Mouse (Mus musculus) c-Kit-negative CD71-positive TER-119-positive erythroid progenitor cells, embryonic 14.5 days (primary cell): ENCODE measurements around the gene Olfr452.

ENCODE experiments used
- DNase-seq: peaks from one replicate; pipeline ENCODE4 v3.0.0-alpha.2; 2013; ENCODE audit warnings: low read depth, low spot score

Gene Olfr452

DNA sequence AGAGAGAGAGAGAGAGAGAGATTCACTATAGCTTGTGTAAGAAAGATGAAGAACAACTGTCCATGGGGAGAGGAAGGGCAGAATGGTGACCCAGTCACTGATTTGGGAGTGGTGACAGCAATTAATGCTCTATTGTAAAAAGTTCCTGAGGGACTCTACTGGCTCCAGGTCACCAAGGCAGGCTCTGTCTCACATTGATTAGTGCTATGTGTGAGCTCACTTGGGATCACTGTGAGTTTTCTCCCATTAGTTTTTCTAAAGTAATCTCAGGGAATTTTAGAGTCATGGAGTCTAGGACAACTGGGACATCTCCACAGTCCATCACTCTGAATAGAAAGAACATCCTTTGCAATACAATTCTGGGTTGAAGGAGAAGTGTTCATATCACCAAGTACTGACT lies at the start of gene Olfr452:
Olfr452 (plus strand) TSS at position 301 of the 400 bp plus-strand sequence.
- DNase-seq: no peak

DNA sequence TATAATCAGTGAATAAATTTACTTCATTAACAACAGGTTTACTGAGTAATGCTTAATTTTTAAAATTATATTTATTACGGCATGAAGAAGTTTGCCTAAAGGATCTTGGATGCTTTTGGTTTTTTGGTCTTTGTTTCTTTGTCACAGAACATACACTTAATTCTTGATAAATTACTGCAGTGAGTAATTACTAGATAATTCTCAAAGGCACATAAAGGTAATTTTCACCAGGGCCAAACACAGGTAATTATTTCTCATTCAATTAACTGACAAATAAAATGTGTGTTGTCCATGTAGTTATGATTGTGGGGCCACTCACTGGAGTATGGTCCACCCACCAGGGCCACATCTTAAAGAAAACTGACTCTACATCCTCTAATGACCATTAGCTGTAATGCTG lies 45.8 kb upstream of the Olfr452 start, which contains the start of gene Olfr453:
Olfr453 (plus strand) TSS at position 301 of the 400 bp plus-strand sequence.
- DNase-seq: no peak

DNA sequence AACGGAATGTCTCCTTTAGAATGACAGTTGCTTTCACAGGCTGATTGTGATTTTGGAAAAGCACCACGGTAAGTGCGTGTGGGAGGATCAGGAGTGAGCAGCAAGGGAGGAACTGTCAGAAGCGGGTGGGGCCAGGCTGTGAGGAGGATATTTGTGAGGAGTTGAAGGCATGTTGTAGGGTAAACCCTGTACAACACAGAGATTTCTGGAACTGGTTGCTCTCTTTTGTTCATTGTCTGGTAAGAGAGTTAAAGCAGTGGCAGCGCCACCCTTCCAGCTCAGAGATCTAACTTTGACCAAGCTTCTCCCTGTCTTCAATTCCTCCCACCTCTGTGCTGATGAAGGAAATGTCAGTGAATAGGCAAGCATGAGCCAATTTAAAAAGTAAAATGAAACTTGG lies 42.6 kb upstream of the Olfr452 start:
- DNase-seq: no peak

DNA sequence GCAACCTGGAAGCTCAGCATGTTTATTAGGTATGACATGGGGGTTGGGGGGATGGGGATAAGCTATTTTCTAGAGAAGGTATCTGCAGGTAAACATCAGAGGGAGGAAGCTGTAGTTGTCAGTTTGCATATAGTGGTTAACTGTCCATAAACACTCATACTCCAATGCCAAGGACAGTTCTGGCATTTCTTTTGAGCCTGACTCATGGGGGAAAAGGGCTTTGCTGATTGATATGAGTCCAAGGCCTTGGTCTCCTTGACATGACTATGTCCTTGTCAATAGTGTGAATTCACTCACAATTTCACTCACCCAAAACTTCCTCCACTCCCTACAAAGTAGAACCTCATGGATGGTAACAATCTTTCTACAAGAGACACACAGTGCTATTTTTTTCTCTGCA lies 37.0 kb upstream of the Olfr452 start:
- no peak for DNase-seq

DNA sequence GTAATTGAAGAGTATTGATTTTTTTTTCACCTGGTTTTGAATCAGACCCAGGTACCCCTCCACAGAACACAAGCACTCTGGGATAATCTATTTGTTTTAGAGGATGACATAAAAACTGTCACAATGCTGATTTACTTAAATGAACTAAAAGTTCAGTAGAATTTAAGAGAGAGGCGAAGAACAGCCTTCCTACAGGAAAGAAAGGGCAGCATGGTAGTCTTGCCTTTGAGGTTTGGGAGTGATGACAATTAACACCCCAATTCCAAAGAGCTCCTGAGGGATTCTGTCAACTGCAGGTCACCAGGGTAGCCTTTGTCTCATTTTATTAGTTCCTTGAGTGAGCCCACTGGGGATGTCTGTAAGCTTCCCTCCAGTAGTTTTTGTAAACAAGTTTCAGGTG lies 28.8 kb upstream of the Olfr452 start, which contains the start of gene Olfr38:
Olfr38 (plus strand) TSS at position 301 of the 400 bp plus-strand sequence.
- no peak for DNase-seq

DNA sequence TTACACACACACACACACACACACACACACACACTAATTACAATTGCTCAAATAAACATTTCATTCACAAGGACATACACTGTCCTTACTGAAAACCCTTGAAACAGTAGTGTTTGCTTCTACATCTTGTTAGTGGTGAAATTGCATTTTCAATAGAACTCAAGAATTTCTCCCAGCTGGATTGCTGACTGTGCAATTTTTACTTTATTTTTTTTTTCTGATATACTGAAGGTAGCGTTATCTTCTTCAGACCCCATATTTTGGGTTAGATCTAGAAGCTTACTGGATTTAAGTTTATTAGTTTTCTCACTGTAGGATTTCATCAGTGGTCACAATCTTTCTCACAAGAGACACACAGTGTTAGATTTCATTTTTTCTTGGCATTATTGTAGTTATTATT lies 7.8 kb upstream of the Olfr452 start:
- no peak for DNase-seq

DNA sequence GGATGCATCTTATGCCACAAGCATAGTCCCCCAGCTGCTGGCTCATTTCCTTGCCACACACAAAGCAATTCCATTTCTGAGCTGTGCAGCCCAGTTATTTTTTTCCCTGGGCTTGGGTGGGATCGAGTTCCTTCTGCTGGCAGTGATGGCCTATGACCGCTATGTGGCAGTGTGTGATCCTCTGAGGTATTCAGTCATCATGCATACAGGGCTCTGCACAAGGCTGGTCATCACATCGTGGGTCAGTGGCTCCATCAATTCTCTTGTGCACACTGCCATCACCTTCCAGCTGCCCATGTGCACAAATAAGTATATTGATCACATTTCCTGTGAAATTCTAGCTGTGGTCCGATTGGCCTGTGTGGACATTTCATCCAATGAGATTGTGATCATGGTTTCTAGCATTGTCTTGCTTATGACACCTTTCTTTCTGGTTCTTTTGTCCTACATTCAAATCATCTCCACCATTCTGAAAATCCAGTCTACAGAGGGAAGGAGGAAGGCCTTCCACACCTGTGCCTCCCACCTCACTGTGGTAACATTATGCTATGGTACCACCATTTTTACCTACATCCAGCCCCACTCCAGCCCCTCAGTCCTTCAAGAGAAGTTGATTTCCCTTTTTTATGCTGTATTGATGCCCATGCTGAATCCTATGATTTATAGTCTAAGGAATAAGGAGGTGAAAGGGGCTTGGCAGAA lies 5.5 kb downstream of the Olfr452 start:
- no peak for DNase-seq

DNA sequence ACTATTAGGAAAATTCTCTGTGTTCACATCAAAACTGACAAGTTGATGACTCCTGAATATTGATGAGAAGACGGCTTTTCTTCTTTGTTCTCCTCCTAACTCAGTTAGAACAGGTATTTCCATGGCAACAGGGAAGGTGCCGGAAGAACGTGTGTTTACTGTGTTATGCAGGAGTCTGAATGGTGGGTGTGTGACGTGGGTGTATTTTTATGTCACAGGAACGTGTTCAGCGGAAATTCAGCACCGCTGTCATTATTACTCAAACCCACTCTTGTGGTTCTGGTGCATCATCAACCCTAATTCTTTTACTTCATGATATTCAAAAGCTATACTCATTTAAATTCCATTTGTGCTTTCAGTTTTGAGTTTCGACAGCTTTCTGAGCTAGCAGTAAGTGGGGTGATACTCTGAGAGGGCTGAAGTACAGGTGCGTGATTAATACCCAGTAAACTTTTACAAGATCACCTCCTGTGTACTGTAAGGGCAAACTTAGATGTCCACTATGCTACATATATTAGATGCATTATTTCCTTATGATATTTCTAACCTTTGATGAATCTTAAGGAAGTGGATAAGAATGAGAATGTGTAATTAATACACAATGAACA lies 6.2 kb downstream of the Olfr452 start:
- DNase-seq: no peak

DNA sequence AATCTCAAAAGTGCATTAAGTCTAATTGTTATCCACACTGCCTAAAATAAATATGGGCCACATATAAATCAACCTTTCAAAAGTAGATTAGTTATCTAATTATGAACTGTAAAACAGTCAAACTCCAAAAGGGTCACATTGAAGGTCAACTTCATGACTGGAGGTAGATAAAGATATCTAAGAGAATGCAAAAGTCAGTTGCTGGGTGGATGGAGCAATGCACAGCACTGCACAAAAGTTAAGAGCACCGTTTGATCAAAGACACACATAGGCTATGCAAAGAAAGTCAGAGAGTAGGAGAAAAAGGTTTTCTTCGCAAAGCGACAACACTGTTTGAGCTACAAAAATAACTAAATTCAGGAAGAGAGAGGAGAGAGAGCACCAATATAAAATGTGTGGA lies 10.1 kb downstream of the Olfr452 start:
- DNase-seq: no peak

DNA sequence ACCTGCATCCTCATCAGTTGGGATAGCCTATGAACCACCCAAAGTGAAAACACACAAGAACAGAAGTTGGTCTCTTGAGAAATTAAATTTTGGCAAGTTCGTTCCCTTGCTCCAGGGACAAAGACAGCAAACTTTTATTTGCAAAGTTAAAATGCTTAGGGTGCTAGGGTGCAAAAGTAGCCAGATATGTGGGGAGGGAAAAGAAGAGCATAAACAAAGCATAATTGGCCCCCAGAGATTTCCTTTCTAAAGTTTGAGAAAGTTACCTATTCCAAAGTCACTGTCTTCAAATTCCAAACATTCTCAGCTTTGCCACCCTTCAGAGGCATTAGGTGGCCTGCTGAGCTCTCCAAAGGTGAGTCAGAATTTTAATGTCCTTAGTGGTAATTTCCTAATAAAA lies 26.7 kb downstream of the Olfr452 start, which contains the start of gene Olfr450:
Olfr450 (plus strand) TSS at position 301 of the 400 bp plus-strand sequence.
- DNase-seq: no peak

DNA sequence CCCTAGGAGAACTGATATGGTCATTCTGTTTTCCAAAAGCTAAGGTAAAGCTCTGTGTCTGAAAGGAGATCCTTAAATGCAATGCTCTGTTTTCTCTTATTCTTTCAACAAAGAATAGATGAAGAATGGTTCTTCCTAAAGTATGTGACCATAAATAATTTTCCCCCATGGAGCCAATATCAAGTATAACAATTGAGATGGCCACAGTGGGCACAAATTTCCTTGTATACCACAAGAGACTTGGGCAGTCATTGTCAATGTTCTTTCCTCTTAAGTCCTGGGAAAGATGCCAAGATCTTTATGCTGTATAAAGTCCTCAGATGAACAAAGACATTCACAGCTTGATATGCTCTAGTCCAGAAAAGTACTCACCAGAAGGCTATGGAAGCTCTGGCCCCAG lies 49.2 kb downstream of the Olfr452 start, which contains the start of gene Olfr449:
Olfr449 (plus strand) TSS at position 301 of the 400 bp plus-strand sequence.
- DNase-seq: no peak
